Mouse (Mus musculus) midbrain, embryonic 14.5 days (tissue): Measurements from ENCODE around the gene Rere. TPM values are rescaled to one million over a fixed set of nuclear protein-coding genes. Genes with fewer than 3 reads are reported as not detected.
"Not testable (repeated sequence)": the region's sequence is repeated elsewhere in the genome, so short reads cannot be mapped to it uniquely, and the experiment has no call there.

ENCODE experiments used
- ATAC-seq: fragments of 200-750 bp; cut with Nextera tagmentation; 2 replicates; pipeline ENCODE4 v1.8.0; 2017; ENCODE audit warnings: moderate number of reproducible peaks, moderate library complexity; ENCODE audit not compliant: low FRiP score, low TSS enrichment
- DNase-seq: peaks from one replicate; pipeline ENCODE4 v3.0.0-alpha.2; 2015
- H3K27ac ChIP-seq: fragments of 300-500 bp; sonication (generic); replicated peaks from 2 replicates; pipeline ENCODE4 v1.5.1; 2014; ENCODE audit warnings: mild to moderate bottlenecking, low read depth, low read length, moderate library complexity
- H3K27me3 ChIP-seq: fragments of 300-500 bp; sonication (generic); 2 replicates; pipeline ENCODE4 v1.6.1; 2014; ENCODE audit warnings: low read length, control low read depth, mixed read lengths; ENCODE audit not compliant: control insufficient read depth, insufficient read depth
- H3K36me3 ChIP-seq: fragments of 300-500 bp; sonication (generic); 2 replicates; pipeline ENCODE4 v1.6.1; 2014; ENCODE audit warnings: low read length, control low read depth; ENCODE audit not compliant: control insufficient read depth, insufficient read depth
- H3K4me1 ChIP-seq: fragments of 300-500 bp; sonication (generic); 2 replicates; pipeline ENCODE4 v1.6.1; 2014; ENCODE audit warnings: mild to moderate bottlenecking, antibody characterized with exemption, low read length, control low read depth; ENCODE audit not compliant: control insufficient read depth, insufficient read depth
- H3K4me2 ChIP-seq: fragments of 300-500 bp; sonication (generic); 2 replicates; pipeline ENCODE4 v1.6.1; 2014; ENCODE audit warnings: mild to moderate bottlenecking, low read length, moderate library complexity
- H3K4me3 ChIP-seq: fragments of 300-500 bp; sonication (generic); replicated peaks from 2 replicates; pipeline ENCODE4 v1.5.1; 2014; ENCODE audit warnings: low read depth, low read length
- H3K9ac ChIP-seq: fragments of 300-500 bp; sonication (generic); replicated peaks from 2 replicates; pipeline ENCODE4 v1.6.1; 2014; ENCODE audit warnings: mild to moderate bottlenecking, low read length, moderate library complexity
- H3K9me3 ChIP-seq: fragments of 300-500 bp; sonication (generic); 2 replicates; pipeline ENCODE4 v1.6.1; 2016; ENCODE audit warnings: low read length, control low read depth, mixed read lengths; ENCODE audit not compliant: control insufficient read depth
- WGBS: fragments of 180-500 bp; shearing (Covaris S2); extraction: QIAGEN DNeasy Blood & Tissue Kit; methylation state at CpG from one replicate; pipeline ENCODE4 v1.1.7; 2014; 5-methylcytosine and 5-hydroxymethylcytosine counted together
- polyA plus RNA-seq: library from polyadenylated mRNA; unstranded; fragments of >200 nt; fragmentation: Nextera tagmentation; extraction: Ambion mirVana; gene quantifications from 2 replicates; pipeline ENCODE4 v1.2.1, GENCODE M21; 2014

Rere gene
- polyA plus RNA-seq, 1 experiment from 2014 or later = 48.6 TPM

GRCm38 (mm10) chr4:150536821-150537510 lies 255.5 kb downstream of the Rere start:
- ATAC-seq = no peak
- Histone ChIP-seq H3K9me3 (no peaks in the 10 kb centered on the region), H3K36me3 (peaks cover 11% of the 10 kb centered on the region), H3K27ac (no peak overlapping the region; the same call in 1 of the 2 replicates), H3K27me3 (no peaks in the 10 kb centered on the region), H3K9ac (no peak overlapping the region), H3K4me2 (no peak overlapping the region), H3K4me1 (peaks cover 11% of the 10 kb centered on the region), H3K4me3 (no peak overlapping the region)
- DNase-seq = no peak
- WGBS = 86% methylated on average over 3 of the region's 3 CpGs

GRCm38 (mm10) chr4:150539846-150540245 lies 258.4 kb downstream of the Rere start:
- no peaks in the 10 kb centered on the region for H3K27me3 ChIP-seq
- ATAC-seq (peak; percentile 72; the same call in 1 of the 2 replicates), DNase-seq (peak; percentile 69)
- no peaks in the 10 kb centered on the region for H3K9me3 ChIP-seq
- H3K4me1 ChIP-seq = peaks cover 11% of the 10 kb centered on the region
- WGBS = 24% methylated on average over 1 of the region's 1 CpGs
- H3K9ac ChIP-seq = no peak overlapping the region
- H3K36me3 ChIP-seq = peaks cover 9% of the 10 kb centered on the region
- peak overlapping the region; percentile 73 for H3K27ac ChIP-seq
- H3K4me3 ChIP-seq = no peak overlapping the region
- H3K4me2 ChIP-seq = no peak overlapping the region

- Histone ChIP-seq H3K9me3 (no peaks in the 10 kb centered on the region), H3K27ac (peak overlapping the region; percentile 75), H3K27me3 (no peaks in the 10 kb centered on the region), H3K4me3 (no peak overlapping the region), H3K9ac (no peak overlapping the region), H3K4me1 (peaks cover 11% of the 10 kb centered on the region), H3K4me2 (no peak overlapping the region), H3K36me3 (peaks cover 2% of the 10 kb centered on the region)
- peak; percentile 64 for DNase-seq
- 12% methylated on average over 5 of the region's 5 CpGs for WGBS
- no peak for ATAC-seq
Measured at GRCm38 (mm10) chr4:150540392-150541094, 259.1 kb downstream of the Rere start.

- peaks cover 11% of the 10 kb centered on the region for H3K4me1 ChIP-seq
- H3K27me3 ChIP-seq = no peaks in the 10 kb centered on the region
- peaks cover 5% of the 10 kb centered on the region; the same call in 1 of the 2 replicates for H3K36me3 ChIP-seq
- no peak overlapping the region for H3K4me2 ChIP-seq
- WGBS = 84% methylated on average over 7 of the region's 7 CpGs
- ATAC-seq (no peak), DNase-seq (no peak)
- 0 out of 2 replicates have a peak overlapping the region, but pooled peaks have one; percentile 8 for H3K27ac ChIP-seq
- H3K4me3 ChIP-seq = no peak overlapping the region
- H3K9ac ChIP-seq = no peak overlapping the region
- no peaks in the 10 kb centered on the region for H3K9me3 ChIP-seq
Measured at GRCm38 (mm10) chr4:150544231-150544630, 262.8 kb downstream of the Rere start.

GRCm38 (mm10) chr4:150544652-150545258 lies 263.3 kb downstream of the Rere start:
- H3K36me3 ChIP-seq = peaks cover 6% of the 10 kb centered on the region; the same call in 1 of the 2 replicates

GRCm38 (mm10) chr4:150545775-150546174 lies 264.3 kb downstream of the Rere start:
- Histone ChIP-seq H3K9ac (no peak overlapping the region), H3K27me3 (no peaks in the 10 kb centered on the region), H3K36me3 (peaks cover 14% of the 10 kb centered on the region; the same call in 1 of the 2 replicates), H3K4me2 (no peak overlapping the region), H3K4me1 (peaks cover 1% of the 10 kb centered on the region; the same call in 1 of the 2 replicates), H3K9me3 (no peaks in the 10 kb centered on the region), H3K27ac (no peak overlapping the region), H3K4me3 (no peak overlapping the region)
- 91% methylated on average over 7 of the region's 7 CpGs for WGBS
- ATAC-seq = no peak
- no peak for DNase-seq

More at GRCm38 (mm10) chr4:150544652-150545258, 263.3 kb downstream of the Rere start:
- no peaks in the 10 kb centered on the region for H3K9me3 ChIP-seq
- no peaks in the 10 kb centered on the region for H3K27me3 ChIP-seq
- 0 out of 2 replicates have a peak overlapping the region, but pooled peaks have one; percentile 45 for H3K27ac ChIP-seq
- no peak overlapping the region for H3K9ac ChIP-seq
- no peak for ATAC-seq
- no peak overlapping the region for H3K4me2 ChIP-seq
- no peak for DNase-seq
- H3K4me1 ChIP-seq = peaks cover 10% of the 10 kb centered on the region
- whole genome bisulfite sequencing = 86% methylated on average over 10 of the region's 10 CpGs
- H3K4me3 ChIP-seq = no peak overlapping the region

GRCm38 (mm10) chr4:150546296-150546695 lies 264.9 kb downstream of the Rere start:
- not testable (repeated sequence) for H3K4me3 ChIP-seq, H3K4me2 ChIP-seq, H3K4me1 ChIP-seq, H3K9ac ChIP-seq, DNase-seq, H3K27me3 ChIP-seq, H3K27ac ChIP-seq, H3K9me3 ChIP-seq, ATAC-seq
- WGBS = 97% methylated on average over 4 of the region's 4 CpGs
- H3K36me3 ChIP-seq = peaks cover 16% of the 10 kb centered on the region; the same call in 1 of the 2 replicates

GRCm38 (mm10) chr4:150549393-150549792 lies 267.9 kb downstream of the Rere start:
- Histone ChIP-seq H3K36me3 (peaks cover 19% of the 10 kb centered on the region; the same call in 1 of the 2 replicates), H3K27ac (no peak overlapping the region), H3K9me3 (no peaks in the 10 kb centered on the region), H3K4me2 (no peak overlapping the region), H3K27me3 (no peaks in the 10 kb centered on the region), H3K4me3 (no peak overlapping the region), H3K9ac (no peak overlapping the region), H3K4me1 (no peaks in the 10 kb centered on the region)
- no peak for DNase-seq
- 93% methylated on average over 9 of the region's 9 CpGs for WGBS
- no peak for ATAC-seq
